Mouse (Mus musculus) liver, embryonic 14.5 days (tissue): ENCODE data around the gene Aacs.

Source experiments
- CTCF ChIP-seq: IDR thresholded peaks from 2 replicates; pipeline ENCODE4 v1.5.1; 2016; ENCODE audit warnings: antibody characterized with exemption, low read depth, control low read depth
- EP300 ChIP-seq: IDR thresholded peaks from 2 replicates; pipeline ENCODE4 v1.6.1; 2016; ENCODE audit warnings: antibody characterized with exemption, low read depth

DNA sequence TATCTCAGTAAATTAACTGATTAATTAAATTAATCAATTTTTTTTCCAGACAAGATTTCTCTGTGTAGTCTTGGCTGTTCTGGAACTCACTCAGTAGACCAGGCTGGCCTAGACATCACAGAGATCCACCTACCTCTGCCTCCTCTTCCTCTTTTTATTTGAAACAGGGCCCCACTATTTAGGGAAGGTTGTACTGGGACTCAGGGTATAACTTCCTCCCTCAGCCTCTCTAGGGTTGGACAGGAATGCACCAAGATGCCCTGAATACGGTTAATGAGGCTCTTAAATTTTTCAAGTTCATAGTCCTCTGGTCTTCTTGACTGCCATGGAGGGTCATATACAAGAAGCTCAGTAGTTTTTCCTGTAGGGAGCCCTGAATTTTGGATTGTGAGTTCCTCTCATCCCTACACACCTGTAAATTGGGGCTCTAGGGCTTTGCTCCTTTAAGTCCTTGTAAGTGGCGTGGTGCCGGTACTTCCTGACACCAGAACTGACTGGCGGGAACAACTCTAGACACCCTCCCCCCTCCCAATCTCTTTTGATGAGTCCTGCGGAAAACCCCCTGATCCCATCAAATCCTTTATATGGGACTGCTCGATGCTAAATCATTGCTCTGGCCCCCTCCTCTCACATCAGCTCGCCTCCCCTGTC, 34.9 kb upstream of the Aacs start:
- TF ChIP-seq CTCF (no peak), EP300 (no peak)
